Mouse (Mus musculus): ENCODE measurements around the gene Kdf1. TPM values are rescaled to one million over a fixed set of nuclear protein-coding genes. Genes with fewer than 3 reads are reported as not detected.

The Kdf1 gene
- total and polyA plus RNA-seq, 2 experiments from 2014 or later, result 1.2 to 2.0 TPM

DNA sequence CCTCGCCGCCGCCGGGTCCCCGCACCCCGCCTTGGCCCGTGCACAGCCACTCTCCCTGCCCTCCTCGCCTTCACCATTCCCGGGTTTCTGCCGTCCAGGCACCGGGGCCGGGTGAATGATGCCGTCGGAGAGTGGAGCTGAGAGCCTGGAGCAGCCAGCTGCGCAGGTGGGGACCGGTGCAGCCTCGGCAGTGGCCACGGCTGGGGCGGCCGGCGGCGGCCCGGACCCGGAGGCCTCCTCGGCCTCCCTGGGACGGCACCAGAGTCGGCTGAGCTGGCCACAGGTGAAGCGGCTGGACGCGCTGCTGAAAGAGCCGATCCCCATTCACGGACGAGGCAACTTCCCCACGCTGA lies 38.6 kb upstream of the Kdf1 start:
- no peak for TF ChIP-seq CTCF (IDR thresholded peaks at IDR 0.05)
- H3K27me3 ChIP-seq (ENCODE audit: insufficient read depth, low read length), result peaks cover 24% of the 10 kb centered on the region
- no peaks in the 10 kb centered on the region for H3K4me1 ChIP-seq (ENCODE audit: insufficient read depth, low read length)
- DNase-seq (ENCODE audit: low spot score) (no peak), ATAC-seq (ENCODE audit: low FRiP score) (no peak)
- H3K27ac ChIP-seq (ENCODE audit: low read depth, low read length), result no peak overlapping the region
- H3K4me3 ChIP-seq (ENCODE audit: low read depth, low read length), result peak overlapping the region; percentile 38
- WGBS, result 3% methylated on average over 34 of the region's 34 CpGs
- H3K9me3 ChIP-seq (ENCODE audit: low read length), result no peaks in the 10 kb centered on the region
- H3K9ac ChIP-seq (replicated peaks; ENCODE audit: low read length, poor library complexity, severe bottlenecking), result no peak overlapping the region
- peak overlapping the region; percentile 50 for H3K4me2 ChIP-seq (ENCODE audit: low read depth, low read length, poor library complexity, severe bottlenecking)
- H3K36me3 ChIP-seq (ENCODE audit: insufficient read depth, low read length), result no peaks in the 10 kb centered on the region

DNA sequence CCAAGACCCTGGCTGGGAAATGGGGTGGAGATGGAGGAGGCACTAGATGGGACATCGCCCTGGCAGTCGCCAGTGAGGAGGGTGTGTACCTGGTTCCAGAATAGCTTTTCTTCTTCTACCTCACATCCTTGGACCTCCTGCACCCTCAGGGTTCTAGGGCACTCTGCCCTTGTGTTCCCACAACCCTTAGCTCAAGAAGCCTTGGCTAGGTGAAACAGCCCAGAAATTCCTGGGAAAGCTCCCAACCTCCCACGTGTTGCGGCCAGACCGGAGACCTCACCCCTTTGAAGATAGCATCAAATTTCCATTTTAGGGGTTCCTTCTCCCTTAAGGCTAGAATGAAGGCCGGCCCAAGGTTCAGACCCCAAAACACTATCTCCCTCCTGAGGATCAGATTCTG lies 38.0 kb upstream of the Kdf1 start:
- DNase-seq (ENCODE audit: low spot score), result no peak
- WGBS, result 52% methylated on average over 6 of the region's 6 CpGs
- no peak overlapping the region for H3K9ac ChIP-seq (replicated peaks; ENCODE audit: low read length, poor library complexity, severe bottlenecking)
- no peak overlapping the region for H3K4me3 ChIP-seq (ENCODE audit: low read depth, low read length)
- H3K4me2 ChIP-seq (ENCODE audit: low read depth, low read length, poor library complexity, severe bottlenecking), result no peak overlapping the region
- H3K27me3 ChIP-seq (ENCODE audit: insufficient read depth, low read length), result peaks cover 24% of the 10 kb centered on the region
- no peak overlapping the region for H3K27ac ChIP-seq (ENCODE audit: low read depth, low read length)
- H3K36me3 ChIP-seq (ENCODE audit: insufficient read depth, low read length), result no peaks in the 10 kb centered on the region
- ATAC-seq (ENCODE audit: low FRiP score), result no peak
- TF ChIP-seq CTCF (IDR thresholded peaks at IDR 0.05), result no peak
- no peaks in the 10 kb centered on the region for H3K4me1 ChIP-seq (ENCODE audit: insufficient read depth, low read length)
- H3K9me3 ChIP-seq (ENCODE audit: low read length), result no peaks in the 10 kb centered on the region

DNA sequence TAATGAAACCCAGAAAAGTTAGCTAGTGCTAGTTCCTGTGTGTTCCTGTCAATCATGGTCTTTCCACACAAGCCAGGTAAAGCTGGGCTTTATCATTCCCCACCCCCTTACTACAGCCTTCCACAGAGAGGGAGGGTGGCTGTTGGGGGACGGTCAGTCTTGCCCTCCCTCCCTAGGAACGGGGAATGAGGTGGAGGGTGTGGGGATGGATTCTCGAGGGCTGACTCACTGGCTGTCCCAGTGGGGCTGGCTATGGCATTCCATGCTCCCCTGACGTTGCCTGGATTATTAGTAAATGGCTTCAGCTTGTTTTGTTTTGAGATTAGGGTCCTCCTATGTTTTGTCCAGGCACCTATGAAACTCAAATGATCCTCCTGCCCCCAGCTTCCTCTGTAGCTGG lies 37.3 kb upstream of the Kdf1 start:
- Histone ChIP-seq H3K4me2 (ENCODE audit: low read depth, low read length, poor library complexity, severe bottlenecking) (no peak overlapping the region), H3K4me1 (ENCODE audit: insufficient read depth, low read length) (no peaks in the 10 kb centered on the region), H3K36me3 (ENCODE audit: insufficient read depth, low read length) (no peaks in the 10 kb centered on the region), H3K4me3 (ENCODE audit: low read depth, low read length) (no peak overlapping the region), H3K27me3 (ENCODE audit: insufficient read depth, low read length) (peaks cover 24% of the 10 kb centered on the region), H3K9me3 (ENCODE audit: low read length) (no peaks in the 10 kb centered on the region), H3K9ac (replicated peaks; ENCODE audit: low read length, poor library complexity, severe bottlenecking) (no peak overlapping the region), H3K27ac (ENCODE audit: low read depth, low read length) (no peak overlapping the region)
- 33% methylated on average over 4 of the region's 4 CpGs for WGBS
- DNase-seq (ENCODE audit: low spot score) (no peak), ATAC-seq (ENCODE audit: low FRiP score) (no peak)
- no peak for TF ChIP-seq CTCF (IDR thresholded peaks at IDR 0.05)

DNA sequence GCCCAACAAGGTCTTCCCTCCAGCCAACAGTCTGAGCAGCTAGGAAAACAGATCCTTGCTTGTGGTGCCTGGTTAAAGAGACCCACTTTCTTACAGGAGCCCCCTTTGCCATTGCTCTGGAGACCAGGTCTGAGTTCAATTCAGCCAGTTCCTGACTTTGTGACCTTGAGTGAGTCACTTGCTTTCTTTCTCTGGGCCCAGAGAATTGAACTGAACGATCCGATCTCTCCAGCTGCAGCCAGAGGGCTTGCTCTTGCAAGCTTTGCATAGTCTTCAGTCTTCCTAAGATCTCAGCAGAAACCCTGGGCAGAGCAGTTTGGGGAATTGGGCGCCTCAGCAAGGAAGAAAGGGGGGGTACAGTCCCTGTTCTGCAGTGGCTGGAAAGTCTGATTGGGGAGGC lies 36.3 kb upstream of the Kdf1 start:
- Histone ChIP-seq H3K4me2 (ENCODE audit: low read depth, low read length, poor library complexity, severe bottlenecking) (no peak overlapping the region), H3K4me1 (ENCODE audit: insufficient read depth, low read length) (no peaks in the 10 kb centered on the region), H3K27ac (ENCODE audit: low read depth, low read length) (no peak overlapping the region), H3K9ac (replicated peaks; ENCODE audit: low read length, poor library complexity, severe bottlenecking) (no peak overlapping the region), H3K27me3 (ENCODE audit: insufficient read depth, low read length) (peaks cover 21% of the 10 kb centered on the region), H3K4me3 (ENCODE audit: low read depth, low read length) (no peak overlapping the region), H3K36me3 (ENCODE audit: insufficient read depth, low read length) (no peaks in the 10 kb centered on the region), H3K9me3 (ENCODE audit: low read length) (no peaks in the 10 kb centered on the region)
- TF ChIP-seq CTCF (IDR thresholded peaks at IDR 0.05), result no peak
- no peak for ATAC-seq (ENCODE audit: low FRiP score)
- no peak for DNase-seq (ENCODE audit: low spot score)
- WGBS, result 77% methylated on average over 3 of the region's 3 CpGs

DNA sequence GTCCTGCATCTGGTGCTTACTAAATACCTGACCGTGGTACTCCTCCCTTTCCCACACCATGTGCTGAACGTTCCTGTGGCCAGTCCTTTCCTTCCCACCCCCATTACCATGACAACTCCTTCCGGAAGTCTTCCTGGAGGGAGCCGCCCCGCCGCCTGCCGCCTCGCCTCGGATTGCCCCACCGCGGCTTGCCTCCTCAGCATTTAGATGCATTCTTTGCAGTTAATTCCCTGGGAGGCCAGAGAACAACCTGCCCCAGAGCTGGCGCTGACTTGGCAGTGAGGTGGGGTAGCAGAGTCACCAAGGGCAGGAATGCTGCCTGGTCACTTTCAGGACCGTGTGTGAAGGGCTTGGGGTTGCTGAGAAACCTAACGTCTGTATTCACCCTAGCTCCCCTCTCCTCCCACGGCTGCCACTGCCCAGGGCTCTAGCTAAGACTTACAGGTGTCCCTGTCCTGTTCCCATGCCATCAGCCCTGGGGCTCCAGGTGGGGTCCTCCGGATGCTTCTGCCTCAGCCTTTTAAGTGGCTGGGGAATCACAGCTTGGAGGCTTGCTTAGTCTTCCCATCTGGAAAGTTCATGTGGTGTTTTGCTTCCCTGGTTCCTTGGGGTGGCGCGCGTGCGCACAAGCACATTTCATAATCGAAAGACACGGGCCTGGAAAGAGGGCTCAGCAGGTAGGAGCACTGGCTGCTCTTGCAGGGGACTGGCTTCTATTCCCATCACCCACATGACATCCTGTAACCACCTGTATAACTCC lies 34.3 kb upstream of the Kdf1 start:
- H3K4me2 ChIP-seq (ENCODE audit: low read depth, low read length, poor library complexity, severe bottlenecking), result peak overlapping the region; percentile 13
- peaks cover 21% of the 10 kb centered on the region for H3K27me3 ChIP-seq (ENCODE audit: insufficient read depth, low read length)
- H3K4me3 ChIP-seq (ENCODE audit: low read depth, low read length), result no peak overlapping the region
- DNase-seq (ENCODE audit: low spot score) (no peak), ATAC-seq (ENCODE audit: low FRiP score) (no peak)
- no peak overlapping the region for H3K27ac ChIP-seq (ENCODE audit: low read depth, low read length)
- no peak for TF ChIP-seq CTCF (IDR thresholded peaks at IDR 0.05)
- no peak overlapping the region for H3K9ac ChIP-seq (replicated peaks; ENCODE audit: low read length, poor library complexity, severe bottlenecking)
- no peaks in the 10 kb centered on the region for H3K4me1 ChIP-seq (ENCODE audit: insufficient read depth, low read length)
- no peaks in the 10 kb centered on the region for H3K9me3 ChIP-seq (ENCODE audit: low read length)
- 18% methylated on average over 22 of the region's 22 CpGs for WGBS
- no peaks in the 10 kb centered on the region for H3K36me3 ChIP-seq (ENCODE audit: insufficient read depth, low read length)

DNA sequence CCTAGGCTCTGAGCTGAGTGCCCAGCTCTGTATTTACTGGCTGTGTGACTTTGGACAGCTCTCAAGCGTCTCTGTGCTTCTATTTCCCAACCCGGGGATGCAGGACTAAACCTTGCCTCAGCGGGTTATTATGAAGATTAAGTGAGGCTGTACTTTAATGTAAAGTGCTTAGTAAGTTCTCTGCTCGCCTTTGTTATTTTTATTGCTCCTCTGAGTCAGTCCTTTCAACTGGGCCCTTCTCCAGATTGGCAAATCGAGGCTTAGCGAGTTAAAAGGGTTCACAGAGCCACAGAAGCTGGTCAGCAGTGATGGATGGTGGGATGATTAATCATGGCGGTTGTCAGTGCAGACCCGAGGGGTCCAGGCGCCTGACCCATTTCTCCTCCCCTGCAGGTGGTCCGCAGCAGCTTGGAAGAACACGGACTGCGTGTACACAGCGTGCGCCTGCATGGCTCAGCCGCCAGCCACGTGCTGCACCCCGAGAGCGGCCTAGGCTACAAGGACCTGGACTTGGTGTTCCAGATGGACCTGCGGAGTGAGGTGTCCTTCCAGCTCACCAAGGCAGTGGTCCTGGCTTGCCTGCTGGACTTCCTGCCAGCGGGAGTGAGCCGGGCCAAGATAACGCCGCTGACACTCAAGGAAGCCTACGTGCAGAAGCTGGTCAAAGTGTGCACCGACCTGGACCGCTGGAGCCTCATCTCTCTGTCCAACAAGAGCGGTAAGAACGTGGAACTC lies 32.9 kb upstream of the Kdf1 start:
- Histone ChIP-seq H3K4me1 (ENCODE audit: insufficient read depth, low read length) (no peaks in the 10 kb centered on the region), H3K4me2 (ENCODE audit: low read depth, low read length, poor library complexity, severe bottlenecking) (no peak overlapping the region), H3K27ac (ENCODE audit: low read depth, low read length) (no peak overlapping the region), H3K9ac (replicated peaks; ENCODE audit: low read length, poor library complexity, severe bottlenecking) (no peak overlapping the region), H3K9me3 (ENCODE audit: low read length) (no peaks in the 10 kb centered on the region), H3K4me3 (ENCODE audit: low read depth, low read length) (no peak overlapping the region), H3K36me3 (ENCODE audit: insufficient read depth, low read length) (no peaks in the 10 kb centered on the region), H3K27me3 (ENCODE audit: insufficient read depth, low read length) (peaks cover 13% of the 10 kb centered on the region)
- no peak for TF ChIP-seq CTCF (IDR thresholded peaks at IDR 0.05)
- 92% methylated on average over 28 of the region's 28 CpGs for WGBS
- ATAC-seq (ENCODE audit: low FRiP score), result no peak
- DNase-seq (ENCODE audit: low spot score), result no peak
